Mouse (Mus musculus) layer of hippocampus, postnatal 36 days (tissue): ENCODE results near the gene Csrnp3. TPM values are rescaled to one million over a fixed set of nuclear protein-coding genes. Genes with fewer than 3 reads are reported as not detected.

Experiments
- DNase-seq, 2 experiments: peaks; one replicate each; pipeline ENCODE4 v3.0.0; 2022
- total RNA-seq, 2 experiments: library from RNA; stranded (reverse); gene quantifications; 2 replicates each; pipeline ENCODE4 v1.2.3; 2021

Gene Csrnp3
- total RNA-seq, 2 experiments from 2014 or later: 77.5 to 78.9 TPM

- DNase-seq: no peak
Measured at GRCm38 (mm10) chr2:65870919-65871582, 25.5 kb downstream of the Csrnp3 start.

GRCm38 (mm10) chr2:65891590-65891989 is 46.0 kb downstream of the Csrnp3 start:
- no peak for DNase-seq

DNA sequence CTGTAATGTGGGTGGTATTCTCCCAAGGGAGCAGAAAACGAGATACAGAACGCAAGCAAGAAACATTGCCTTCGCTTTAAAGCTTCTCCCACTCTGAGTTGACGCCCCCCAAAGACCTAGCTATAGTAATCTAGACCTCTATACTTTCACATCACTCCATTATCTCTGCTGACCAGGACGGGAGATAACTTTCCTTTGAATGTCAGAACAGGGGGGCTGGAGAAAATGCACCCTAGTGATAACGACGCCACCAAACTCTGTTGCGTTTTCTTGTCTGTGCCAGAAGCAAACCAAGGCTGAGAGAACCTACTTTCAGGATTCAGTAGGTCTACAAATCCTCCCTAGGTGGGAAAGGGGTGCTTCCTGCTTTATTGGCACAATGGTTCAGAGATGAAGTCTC is 47.7 kb downstream of the Csrnp3 start:
- no peak for DNase-seq

DNA sequence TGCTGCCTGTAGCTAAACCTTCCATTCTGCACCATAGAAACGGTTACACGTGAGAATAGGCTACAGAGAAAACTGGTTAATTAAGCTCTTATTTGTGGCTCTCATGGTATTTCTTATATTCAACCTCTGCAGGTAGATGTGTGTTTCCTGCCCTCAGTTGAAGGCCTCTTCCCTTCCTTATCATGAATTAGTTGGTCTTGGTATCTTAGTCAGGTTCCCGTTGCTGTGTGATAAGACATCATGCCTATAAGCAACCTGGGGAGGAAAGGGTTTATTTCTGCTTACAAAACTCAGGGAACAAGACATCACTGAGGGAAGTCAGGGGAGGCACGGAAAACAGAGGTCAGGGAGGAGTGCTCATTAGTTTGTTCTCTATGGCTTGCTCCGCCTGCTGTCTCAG is 48.7 kb downstream of the Csrnp3 start:
- DNase-seq: no peak

GRCm38 (mm10) chr2:65896542-65896941 is 51.0 kb downstream of the Csrnp3 start:
- no peak for DNase-seq

DNA sequence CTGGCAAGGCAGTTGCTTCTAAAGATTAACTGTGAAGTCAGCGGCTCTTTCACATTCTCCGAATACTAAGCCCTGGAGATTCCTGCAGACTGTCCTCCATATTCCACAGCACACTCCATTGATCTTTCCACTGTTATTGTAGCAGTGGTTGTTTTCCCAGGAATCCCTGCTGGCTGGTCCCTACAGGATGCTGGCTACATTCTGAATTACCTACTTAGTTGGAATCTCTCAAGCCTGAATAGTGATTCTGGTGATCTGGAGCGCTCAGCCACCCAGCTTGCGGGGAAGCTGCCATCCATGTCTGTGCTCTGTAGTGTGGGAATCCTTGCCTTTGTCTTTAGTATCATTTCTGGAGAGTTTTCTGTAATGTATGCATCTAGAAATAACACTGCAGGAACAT is 51.5 kb downstream of the Csrnp3 start:
- DNase-seq: no peak

DNA sequence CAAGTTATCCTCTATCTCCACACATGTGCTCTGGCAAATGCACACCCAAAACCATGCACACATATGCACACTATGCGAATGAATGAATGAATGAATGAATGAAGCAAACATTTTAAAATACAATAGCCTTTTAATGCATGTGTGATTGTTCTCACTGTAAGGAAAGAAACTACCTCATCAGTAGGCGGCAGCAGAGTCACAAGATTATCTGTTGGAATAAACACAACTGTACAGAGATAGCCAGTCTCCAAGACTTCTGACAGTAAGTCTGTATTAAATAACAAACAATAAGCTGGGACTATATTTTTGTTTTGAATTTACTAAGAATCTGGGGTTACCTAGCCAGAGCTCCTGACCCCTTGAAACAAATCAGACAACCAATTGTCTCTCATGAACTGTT is 53.9 kb downstream of the Csrnp3 start:
- no peak for DNase-seq

DNA sequence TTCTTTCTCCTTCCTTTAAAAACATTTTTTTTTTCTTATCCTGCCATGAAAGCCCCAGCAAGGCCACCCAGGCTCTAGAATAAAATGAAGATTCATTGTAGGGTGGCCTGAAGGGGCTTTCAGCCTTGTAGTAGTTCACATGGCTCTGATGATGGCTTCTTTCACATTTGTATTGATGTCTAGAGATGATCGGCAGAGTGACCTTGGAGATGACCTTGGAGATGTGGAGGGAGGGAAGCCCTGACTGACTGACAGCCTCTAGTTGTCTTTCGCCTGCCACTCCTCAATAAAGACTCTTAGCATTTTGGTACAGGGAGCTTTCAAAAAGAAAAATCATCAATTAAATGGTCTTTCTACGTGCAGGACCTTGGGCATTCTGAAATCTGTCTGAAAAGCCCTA is 63.0 kb downstream of the Csrnp3 start:
- no peak for DNase-seq

DNA sequence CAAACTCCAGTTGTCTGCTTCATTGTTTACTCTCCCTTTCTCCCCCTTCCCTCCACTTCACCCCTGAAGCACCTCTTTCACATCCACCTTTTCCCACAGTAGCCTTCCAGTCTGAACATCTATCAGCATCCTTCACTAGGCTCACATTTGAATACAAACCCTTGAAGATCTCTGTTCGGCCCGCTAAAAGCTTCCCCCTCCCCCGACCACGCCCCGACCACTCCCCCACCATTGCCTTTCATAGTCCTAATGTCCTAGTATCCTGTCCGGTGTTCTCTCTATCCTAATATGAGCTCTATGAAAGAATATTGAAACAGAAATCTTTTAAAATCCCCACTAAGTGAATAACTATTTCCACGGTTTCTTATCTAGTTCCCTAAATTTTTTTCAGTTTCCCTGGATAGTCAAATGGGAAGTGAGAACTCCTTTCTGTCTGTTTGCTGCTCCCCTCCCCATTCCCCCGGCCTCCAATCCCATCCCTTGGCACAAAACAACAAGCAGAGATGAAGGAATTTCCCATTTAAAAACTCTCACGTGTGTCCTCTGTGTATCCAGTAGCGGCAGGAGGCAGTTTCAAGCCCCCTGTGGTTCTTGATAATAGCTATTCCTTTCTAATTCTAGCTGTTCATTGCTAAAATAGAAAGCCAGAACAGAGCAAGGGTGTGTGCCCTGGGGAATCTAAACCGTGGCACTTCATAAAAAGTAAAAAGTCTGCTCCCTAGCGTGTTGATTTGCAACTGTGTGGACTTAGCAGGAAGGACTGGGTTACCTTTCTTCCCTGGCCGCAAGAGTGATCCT is 64.4 kb downstream of the Csrnp3 start:
- DNase-seq: no peak

DNA sequence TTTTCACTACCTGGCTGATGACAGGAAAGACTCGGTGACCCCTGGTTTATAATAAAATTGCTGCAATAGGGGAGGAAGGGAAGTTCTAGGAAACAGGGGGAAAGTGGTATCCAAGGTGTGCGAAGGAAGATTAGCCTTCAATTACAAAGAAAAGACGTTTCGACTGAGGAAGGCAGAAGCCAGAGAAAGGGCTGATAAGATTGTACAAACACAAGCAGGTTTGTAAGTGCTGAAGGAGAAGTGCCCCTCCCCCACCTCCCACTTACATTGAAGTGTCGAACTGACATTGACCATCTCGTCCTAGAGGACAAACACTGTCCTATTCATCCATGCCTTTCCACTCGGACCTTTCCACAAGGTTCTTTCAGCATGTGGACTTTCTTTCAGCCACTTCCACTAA is 70.4 kb downstream of the Csrnp3 start:
- DNase-seq: no peak

DNA sequence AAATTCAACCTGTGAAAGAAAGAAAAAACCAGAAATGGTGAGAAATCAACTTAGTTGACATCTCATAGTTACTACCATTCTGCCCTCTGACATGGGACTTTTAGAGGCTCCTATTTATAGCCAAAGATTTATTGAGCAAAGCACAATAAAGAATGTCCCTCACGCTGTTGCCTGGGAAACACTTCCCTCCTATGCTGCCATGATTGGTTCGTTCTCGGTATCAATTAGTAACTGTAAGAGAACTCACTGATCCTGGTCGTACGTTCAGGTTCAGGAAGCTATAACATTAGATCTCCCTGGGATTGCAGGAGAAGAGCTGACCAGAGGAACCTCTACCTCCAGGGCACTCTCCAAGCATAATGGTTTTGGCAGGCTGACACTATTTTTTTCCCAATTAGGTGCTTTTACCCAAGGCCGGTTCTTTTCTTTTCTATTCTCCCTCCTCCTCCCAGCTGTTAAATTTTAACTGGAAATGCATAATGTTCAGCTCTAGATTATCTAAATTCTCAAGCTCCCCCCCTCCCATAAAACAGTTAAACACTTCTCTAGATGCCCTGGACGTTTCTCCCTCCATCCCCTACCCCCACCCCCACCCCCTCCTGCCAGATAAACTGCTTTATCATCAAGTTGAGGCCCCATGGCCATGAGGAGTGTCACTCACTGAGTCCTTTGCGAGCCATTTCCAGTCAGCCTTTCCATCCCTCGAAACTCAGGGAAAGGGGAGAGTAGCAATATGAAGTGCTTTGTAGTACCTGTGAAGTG is 75.3 kb downstream of the Csrnp3 start:
- DNase-seq: no peak

GRCm38 (mm10) chr2:65925363-65925941 is 79.9 kb downstream of the Csrnp3 start:
- no peak for DNase-seq

- no peak for DNase-seq
Measured at GRCm38 (mm10) chr2:65926935-65927708, 81.6 kb downstream of the Csrnp3 start.

GRCm38 (mm10) chr2:65929286-65929685 is 83.7 kb downstream of the Csrnp3 start:
- no peak for DNase-seq

DNA sequence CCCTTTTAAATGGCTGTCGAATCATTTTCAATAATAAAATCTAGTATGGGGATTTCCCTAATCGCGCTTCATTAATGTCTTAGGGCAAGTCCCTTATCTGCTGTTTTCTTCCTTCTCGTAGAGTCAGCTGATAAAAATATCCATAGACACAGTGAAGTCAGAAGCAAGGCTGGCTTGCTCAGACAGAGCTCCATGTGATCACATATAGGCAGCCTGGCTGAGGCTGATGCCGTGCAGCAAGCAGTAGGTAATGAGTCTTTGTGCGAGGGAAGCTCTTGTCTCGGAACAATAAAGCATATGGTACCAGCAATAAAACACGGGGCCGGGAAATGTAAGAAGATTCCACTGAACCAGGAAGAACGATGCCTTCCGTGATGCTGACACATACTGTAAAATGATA is 84.4 kb downstream of the Csrnp3 start:
- DNase-seq: peak in 1 of 2 experiments; percentile 27

- DNase-seq: no peak
Measured at GRCm38 (mm10) chr2:65931313-65931712, 85.7 kb downstream of the Csrnp3 start.

- DNase-seq: peak; percentile 72 to 77
Measured at GRCm38 (mm10) chr2:65931841-65932311, 86.3 kb downstream of the Csrnp3 start.

DNA sequence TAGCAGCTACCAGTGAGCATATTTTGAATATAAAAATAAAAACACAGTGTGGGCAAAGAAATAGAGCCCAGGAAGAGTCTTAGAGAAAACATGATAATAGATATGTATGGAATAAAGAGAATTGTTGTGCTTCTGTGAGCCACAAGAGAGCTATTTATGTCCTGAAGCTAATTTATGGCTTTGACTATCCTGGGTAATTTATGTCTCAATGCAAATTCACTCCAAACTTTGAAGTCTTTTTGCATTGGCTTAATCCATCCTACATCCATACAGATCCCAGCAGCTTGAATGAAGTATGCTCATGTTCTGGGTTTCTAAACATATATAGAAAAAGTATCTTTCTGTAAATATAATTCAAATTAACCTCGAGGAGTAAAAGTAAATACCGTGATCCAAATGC is 88.5 kb downstream of the Csrnp3 start:
- DNase-seq: no peak

GRCm38 (mm10) chr2:65938900-65939299 is 93.3 kb downstream of the Csrnp3 start:
- DNase-seq: no peak

- DNase-seq: no peak
Measured at GRCm38 (mm10) chr2:65940351-65940750, 94.8 kb downstream of the Csrnp3 start.

DNA sequence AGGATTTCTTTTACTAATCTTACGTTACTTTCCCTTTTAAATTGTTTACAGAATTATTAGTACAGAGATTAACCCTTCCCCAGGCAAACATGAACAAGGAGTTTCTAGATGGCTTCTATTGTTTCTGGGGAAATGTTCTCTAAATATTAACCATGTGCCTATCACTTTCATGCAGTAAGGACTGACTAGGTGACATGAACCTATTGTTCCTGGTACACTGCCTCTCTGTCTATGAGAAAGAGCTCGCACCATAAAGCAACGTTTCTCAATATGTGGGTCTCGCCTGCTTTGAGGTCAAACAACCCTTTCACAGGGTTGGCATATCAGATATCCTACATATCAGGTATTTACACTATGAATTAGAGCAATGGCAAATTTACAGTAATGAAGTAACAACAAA is 96.8 kb downstream of the Csrnp3 start:
- no peak for DNase-seq

GRCm38 (mm10) chr2:65948808-65949207 is 103.2 kb downstream of the Csrnp3 start:
- DNase-seq: no peak
